Mouse (Mus musculus): ENCODE results near the gene Ang4.
"Not testable (repeated sequence)": the region's sequence is repeated elsewhere in the genome, so short reads cannot be mapped to it uniquely, and the experiment has no call there.

The Ang4 gene

GRCm38 (mm10) chr14:51773490-51773889, at the start of gene Ang4:
Gene Ang4, minus strand, starts transcription at chr14:51773590.
- DNase-seq = no peak

GRCm38 (mm10) chr14:51799746-51800145, 26.4 kb upstream of the Ang4 start, which contains the start of gene AY358078:
Gene AY358078, plus strand, starts transcription at chr14:51800046.
- no peak for DNase-seq

GRCm38 (mm10) chr14:51794106-51794505, 20.7 kb upstream of the Ang4 start:
- no peak for DNase-seq

GRCm38 (mm10) chr14:51789196-51789595, 15.8 kb upstream of the Ang4 start:
- DNase-seq = no peak

- no peak for DNase-seq
Measured at GRCm38 (mm10) chr14:51787061-51787460, 13.7 kb upstream of the Ang4 start.

GRCm38 (mm10) chr14:51786335-51786734, 12.9 kb upstream of the Ang4 start:
- DNase-seq = no peak

GRCm38 (mm10) chr14:51778865-51779481, 5.6 kb upstream of the Ang4 start:
- DNase-seq = no peak

GRCm38 (mm10) chr14:51777791-51778190, 4.4 kb upstream of the Ang4 start:
- DNase-seq = no peak

GRCm38 (mm10) chr14:51771378-51771777, 2.0 kb downstream of the Ang4 start:
- DNase-seq = not testable (repeated sequence)

GRCm38 (mm10) chr14:51755944-51756343, 17.4 kb downstream of the Ang4 start:
- no peak for DNase-seq

- no peak for DNase-seq
Measured at GRCm38 (mm10) chr14:51740347-51741170, 32.8 kb downstream of the Ang4 start.

GRCm38 (mm10) chr14:51739150-51739993, 34.0 kb downstream of the Ang4 start:
- no peak for DNase-seq

GRCm38 (mm10) chr14:51738411-51739149, 34.8 kb downstream of the Ang4 start:
- DNase-seq = no peak

GRCm38 (mm10) chr14:51737967-51738366, 35.4 kb downstream of the Ang4 start:
- DNase-seq = no peak

GRCm38 (mm10) chr14:51717083-51717482, 56.3 kb downstream of the Ang4 start, which contains the start of gene Gm5800:
Gene Gm5800, minus strand, starts transcription at chr14:51717183.
- no peak for DNase-seq

Data from lung, postnatal 4 days (tissue).